Mouse (Mus musculus) neural tube, embryonic 11.5 days (tissue): ENCODE results near the gene Ptgfrn. TPM values are rescaled to one million over a fixed set of nuclear protein-coding genes. Genes with fewer than 3 reads are reported as not detected.

Experiments
- ATAC-seq: fragments of 200-750 bp; cut with Nextera tagmentation; 2 replicates; pipeline ENCODE4 v1.8.0; 2017; ENCODE audit warnings: moderate number of reproducible peaks, mild to moderate bottlenecking, moderate TSS enrichment, moderate library complexity; ENCODE audit not compliant: insufficient read depth, low FRiP score, low TSS enrichment
- DNase-seq: peaks from one replicate; pipeline ENCODE4 v3.0.0-alpha.2; 2015; ENCODE audit warnings: low spot score
- H3K27ac ChIP-seq: fragments of 300-500 bp; sonication (generic); 2 replicates; pipeline ENCODE4 v1.5.1; 2014; ENCODE audit warnings: low read depth, mild to moderate bottlenecking, low read length
- H3K27me3 ChIP-seq: fragments of 300-500 bp; sonication (generic); 2 replicates; pipeline ENCODE4 v1.6.1; 2014; ENCODE audit warnings: mild to moderate bottlenecking, low read length, mixed read lengths; ENCODE audit not compliant: control insufficient read depth, insufficient read depth
- H3K36me3 ChIP-seq: fragments of 300-500 bp; sonication (generic); 2 replicates; pipeline ENCODE4 v1.6.1; 2014; ENCODE audit warnings: mild to moderate bottlenecking, low read length, moderate library complexity, mixed read lengths; ENCODE audit not compliant: control insufficient read depth, insufficient read depth
- H3K4me1 ChIP-seq: fragments of 300-500 bp; sonication (generic); 2 replicates; pipeline ENCODE4 v1.6.1; 2014; ENCODE audit warnings: low read length, mixed read lengths; ENCODE audit not compliant: control insufficient read depth, insufficient read depth
- H3K4me2 ChIP-seq: fragments of 300-500 bp; sonication (generic); 2 replicates; pipeline ENCODE4 v1.6.1; 2014; ENCODE audit warnings: low read depth, mild to moderate bottlenecking, moderate library complexity
- H3K4me3 ChIP-seq: fragments of 300-500 bp; sonication (generic); 2 replicates; pipeline ENCODE4 v1.5.1; 2014; ENCODE audit warnings: low read depth, low read length
- H3K9ac ChIP-seq: fragments of 300-500 bp; sonication (generic); 2 replicates; pipeline ENCODE4 v1.6.1; 2014; ENCODE audit warnings: mild to moderate bottlenecking, low read length
- H3K9me3 ChIP-seq: fragments of 300-500 bp; sonication (generic); 2 replicates; pipeline ENCODE4 v1.6.1; 2016; ENCODE audit warnings: low read length; ENCODE audit not compliant: control insufficient read depth
- WGBS: fragments of 180-500 bp; shearing (Covaris S2); extraction: QIAGEN DNeasy Blood & Tissue Kit; methylation state at CpG from one replicate; pipeline ENCODE4 v1.1.7; 2014; 5-methylcytosine and 5-hydroxymethylcytosine counted together
- polyA plus RNA-seq: library from polyadenylated mRNA; unstranded; fragments of >200 nt; fragmentation: Nextera tagmentation; extraction: Ambion mirVana; gene quantifications from 2 replicates; pipeline ENCODE4 v1.2.1, GENCODE M21; 2014

The Ptgfrn gene
- polyA plus RNA-seq, 1 experiment from 2014 or later, result 3.1 TPM

- H3K4me2 ChIP-seq, result no peak overlapping the region
- no peak overlapping the region for H3K27ac ChIP-seq
- H3K4me3 ChIP-seq, result no peak overlapping the region
- no peak for ATAC-seq
- 66% methylated on average over 4 of the region's 4 CpGs for WGBS
- no peak overlapping the region for H3K9ac ChIP-seq
- no peaks in the 10 kb centered on the region for H3K36me3 ChIP-seq
- H3K4me1 ChIP-seq, result no peaks in the 10 kb centered on the region
- H3K9me3 ChIP-seq, result no peaks in the 10 kb centered on the region
- no peaks in the 10 kb centered on the region for H3K27me3 ChIP-seq
- DNase-seq, result no peak
Measured at GRCm38 (mm10) chr3:101015254-101015653, 94.8 kb downstream of the Ptgfrn start.

GRCm38 (mm10) chr3:101013536-101013935 lies 96.5 kb downstream of the Ptgfrn start:
- Histone ChIP-seq H3K27ac (no peak overlapping the region), H3K4me3 (no peak overlapping the region), H3K4me2 (no peak overlapping the region), H3K4me1 (no peaks in the 10 kb centered on the region), H3K9ac (no peak overlapping the region), H3K9me3 (no peaks in the 10 kb centered on the region), H3K27me3 (no peaks in the 10 kb centered on the region), H3K36me3 (no peaks in the 10 kb centered on the region)
- ATAC-seq, result no peak
- DNase-seq, result no peak
- 94% methylated on average over 3 of the region's 3 CpGs for WGBS

DNA sequence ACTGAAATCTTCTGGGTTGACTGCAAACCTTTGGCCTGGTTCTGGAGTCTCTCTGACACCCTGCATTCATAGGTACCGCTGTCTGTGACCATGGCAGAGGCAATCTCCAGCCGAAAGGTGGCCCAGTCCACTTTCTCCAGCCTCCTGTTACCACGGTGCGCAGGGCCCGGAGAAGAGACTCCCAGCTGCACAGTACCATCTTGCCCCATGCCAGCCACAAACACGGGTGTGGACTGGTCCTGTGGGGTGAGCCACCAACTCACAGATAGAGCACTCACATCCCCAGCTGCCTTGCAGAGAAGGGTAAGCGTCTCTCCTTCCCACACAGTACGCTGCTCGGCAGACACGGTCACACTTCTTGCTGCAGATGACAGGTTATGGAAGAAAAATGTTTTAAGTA lies 97.1 kb downstream of the Ptgfrn start:
- no peak for ATAC-seq

GRCm38 (mm10) chr3:101012597-101012996 lies 97.5 kb downstream of the Ptgfrn start:
- H3K4me3 ChIP-seq, result no peak overlapping the region
- 89% methylated on average over 8 of the region's 8 CpGs for WGBS
- no peak overlapping the region for H3K27ac ChIP-seq
- H3K36me3 ChIP-seq, result no peaks in the 10 kb centered on the region
- H3K4me2 ChIP-seq, result no peak overlapping the region
- no peak overlapping the region for H3K9ac ChIP-seq
- H3K27me3 ChIP-seq, result no peaks in the 10 kb centered on the region
- no peaks in the 10 kb centered on the region for H3K9me3 ChIP-seq
- DNase-seq (no peak), ATAC-seq (no peak)
- no peaks in the 10 kb centered on the region for H3K4me1 ChIP-seq

More for the DNA sequence above, 97.1 kb downstream of the Ptgfrn start:
- no peaks in the 10 kb centered on the region for H3K4me1 ChIP-seq
- no peak overlapping the region for H3K27ac ChIP-seq
- H3K4me3 ChIP-seq, result no peak overlapping the region
- DNase-seq, result no peak
- 93% methylated on average over 10 of the region's 10 CpGs for WGBS
- H3K36me3 ChIP-seq, result no peaks in the 10 kb centered on the region
- no peaks in the 10 kb centered on the region for H3K27me3 ChIP-seq
- H3K4me2 ChIP-seq, result no peak overlapping the region
- H3K9ac ChIP-seq, result no peak overlapping the region
- H3K9me3 ChIP-seq, result no peaks in the 10 kb centered on the region

- 72% methylated on average over 10 of the region's 10 CpGs for WGBS
- Histone ChIP-seq H3K4me1 (no peaks in the 10 kb centered on the region), H3K9ac (no peak overlapping the region), H3K27ac (no peak overlapping the region), H3K4me3 (no peak overlapping the region), H3K36me3 (no peaks in the 10 kb centered on the region), H3K9me3 (no peaks in the 10 kb centered on the region), H3K4me2 (no peak overlapping the region), H3K27me3 (no peaks in the 10 kb centered on the region)
- ATAC-seq, result no peak
- no peak for DNase-seq
Measured at GRCm38 (mm10) chr3:101012131-101012571, 97.9 kb downstream of the Ptgfrn start.

GRCm38 (mm10) chr3:101011203-101011600 lies 98.9 kb downstream of the Ptgfrn start:
- DNase-seq (no peak), ATAC-seq (no peak)
- no peak overlapping the region for H3K4me2 ChIP-seq
- no peak overlapping the region for H3K9ac ChIP-seq
- no peak overlapping the region for H3K4me3 ChIP-seq
- no peaks in the 10 kb centered on the region for H3K27me3 ChIP-seq
- no peaks in the 10 kb centered on the region for H3K4me1 ChIP-seq
- no peaks in the 10 kb centered on the region for H3K9me3 ChIP-seq
- WGBS, result 62% methylated on average over 5 of the region's 5 CpGs
- no peak overlapping the region for H3K27ac ChIP-seq
- H3K36me3 ChIP-seq, result no peaks in the 10 kb centered on the region

GRCm38 (mm10) chr3:101010589-101011202 lies 99.4 kb downstream of the Ptgfrn start:
- H3K36me3 ChIP-seq, result no peaks in the 10 kb centered on the region
- no peaks in the 10 kb centered on the region for H3K4me1 ChIP-seq
- WGBS, result 96% methylated on average over 4 of the region's 4 CpGs
- H3K9ac ChIP-seq, result no peak overlapping the region
- no peak overlapping the region for H3K27ac ChIP-seq
- H3K4me2 ChIP-seq, result no peak overlapping the region
- no peaks in the 10 kb centered on the region for H3K27me3 ChIP-seq
- DNase-seq, result no peak
- H3K4me3 ChIP-seq, result no peak overlapping the region
- no peaks in the 10 kb centered on the region for H3K9me3 ChIP-seq
- no peak for ATAC-seq

- 82% methylated on average over 5 of the region's 5 CpGs for WGBS
- no peak for DNase-seq
Measured at GRCm38 (mm10) chr3:101007112-101007782, 102.8 kb downstream of the Ptgfrn start.

DNA sequence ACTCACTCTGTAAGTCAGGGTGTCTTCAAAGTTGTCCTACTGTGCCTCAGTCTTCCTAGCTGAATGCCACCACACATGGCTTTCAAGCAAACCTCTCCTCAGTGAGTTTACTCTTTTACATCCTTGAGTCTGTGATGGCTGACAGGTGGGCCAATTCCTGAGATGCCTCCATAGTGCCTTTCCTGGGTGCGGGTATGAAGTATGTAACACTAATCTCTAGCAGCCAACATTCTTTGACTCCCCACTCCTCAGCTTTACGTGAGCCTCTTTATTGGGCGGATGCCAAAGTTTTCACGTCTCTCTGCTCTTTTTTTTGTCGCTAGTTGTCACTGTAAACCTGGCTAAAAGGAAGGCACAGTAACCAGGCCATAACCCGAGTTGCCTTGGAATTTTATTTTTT lies 104.7 kb downstream of the Ptgfrn start:
- no peak overlapping the region for H3K4me2 ChIP-seq
- H3K9me3 ChIP-seq, result no peaks in the 10 kb centered on the region
- WGBS, result 90% methylated on average over 6 of the region's 6 CpGs
- no peak for ATAC-seq
- H3K4me3 ChIP-seq, result no peak overlapping the region
- H3K4me1 ChIP-seq, result no peaks in the 10 kb centered on the region
- H3K27ac ChIP-seq, result no peak overlapping the region
- no peak for DNase-seq
- no peak overlapping the region for H3K9ac ChIP-seq
- H3K36me3 ChIP-seq, result no peaks in the 10 kb centered on the region
- H3K27me3 ChIP-seq, result no peaks in the 10 kb centered on the region

More at GRCm38 (mm10) chr3:101007112-101007782, 102.8 kb downstream of the Ptgfrn start:
- no peak for ATAC-seq
- no peak overlapping the region for H3K9ac ChIP-seq
- H3K27ac ChIP-seq, result no peak overlapping the region
- no peaks in the 10 kb centered on the region for H3K36me3 ChIP-seq
- H3K4me1 ChIP-seq, result no peaks in the 10 kb centered on the region
- no peak overlapping the region for H3K4me2 ChIP-seq
- no peaks in the 10 kb centered on the region for H3K27me3 ChIP-seq
- H3K4me3 ChIP-seq, result no peak overlapping the region
- no peaks in the 10 kb centered on the region for H3K9me3 ChIP-seq
